Mouse (Mus musculus) neural tube, embryonic 12.5 days (tissue): ENCODE data around the gene Fam3a. TPM values are rescaled to one million over a fixed set of nuclear protein-coding genes. Genes with fewer than 3 reads are reported as not detected.

ENCODE experiments used
- ATAC-seq: fragments of 200-750 bp; cut with Nextera tagmentation; 2 replicates; pipeline ENCODE4 v1.8.0; 2017; ENCODE audit warnings: low read depth, mild to moderate bottlenecking, moderate TSS enrichment, moderate library complexity; ENCODE audit not compliant: low FRiP score
- H3K27ac ChIP-seq: fragments of 300-500 bp; sonication (generic); 2 replicates; pipeline ENCODE4 v1.5.1; 2016
- H3K27me3 ChIP-seq: fragments of 300-500 bp; sonication (generic); replicated peaks from 2 replicates; pipeline ENCODE4 v1.6.1; 2016; ENCODE audit warnings: mild to moderate bottlenecking
- H3K36me3 ChIP-seq: fragments of 300-500 bp; sonication (generic); 2 replicates; pipeline ENCODE4 v1.6.1; 2016; ENCODE audit warnings: mild to moderate bottlenecking
- H3K4me1 ChIP-seq: fragments of 300-500 bp; sonication (generic); 2 replicates; pipeline ENCODE4 v1.6.1; 2016
- H3K4me2 ChIP-seq: fragments of 300-500 bp; sonication (generic); replicated peaks from 2 replicates; pipeline ENCODE4 v1.6.1; 2016; ENCODE audit warnings: mild to moderate bottlenecking
- H3K4me3 ChIP-seq: fragments of 300-500 bp; sonication (generic); 2 replicates; pipeline ENCODE4 v1.5.1; 2016
- H3K9ac ChIP-seq: fragments of 300-500 bp; sonication (generic); 2 replicates; pipeline ENCODE4 v1.6.1; 2016; ENCODE audit warnings: mild to moderate bottlenecking
- H3K9me3 ChIP-seq: fragments of 300-500 bp; sonication (generic); 2 replicates; pipeline ENCODE4 v1.6.1; 2016; ENCODE audit warnings: mild to moderate bottlenecking
- WGBS: fragments of 180-500 bp; shearing (Covaris S2); methylation state at CpG from one replicate; pipeline ENCODE4 v1.1.7; 2016; 5-methylcytosine and 5-hydroxymethylcytosine counted together
- polyA plus RNA-seq: library from polyadenylated mRNA; unstranded; fragments of >200 nt; fragmentation: Nextera tagmentation; extraction: Ambion mirVana; gene quantifications from 2 replicates; pipeline ENCODE4 v1.2.1, GENCODE M21; 2016

Fam3a gene
- 27.3 and 31.5 TPM in 2 replicates for polyA plus RNA-seq

DNA sequence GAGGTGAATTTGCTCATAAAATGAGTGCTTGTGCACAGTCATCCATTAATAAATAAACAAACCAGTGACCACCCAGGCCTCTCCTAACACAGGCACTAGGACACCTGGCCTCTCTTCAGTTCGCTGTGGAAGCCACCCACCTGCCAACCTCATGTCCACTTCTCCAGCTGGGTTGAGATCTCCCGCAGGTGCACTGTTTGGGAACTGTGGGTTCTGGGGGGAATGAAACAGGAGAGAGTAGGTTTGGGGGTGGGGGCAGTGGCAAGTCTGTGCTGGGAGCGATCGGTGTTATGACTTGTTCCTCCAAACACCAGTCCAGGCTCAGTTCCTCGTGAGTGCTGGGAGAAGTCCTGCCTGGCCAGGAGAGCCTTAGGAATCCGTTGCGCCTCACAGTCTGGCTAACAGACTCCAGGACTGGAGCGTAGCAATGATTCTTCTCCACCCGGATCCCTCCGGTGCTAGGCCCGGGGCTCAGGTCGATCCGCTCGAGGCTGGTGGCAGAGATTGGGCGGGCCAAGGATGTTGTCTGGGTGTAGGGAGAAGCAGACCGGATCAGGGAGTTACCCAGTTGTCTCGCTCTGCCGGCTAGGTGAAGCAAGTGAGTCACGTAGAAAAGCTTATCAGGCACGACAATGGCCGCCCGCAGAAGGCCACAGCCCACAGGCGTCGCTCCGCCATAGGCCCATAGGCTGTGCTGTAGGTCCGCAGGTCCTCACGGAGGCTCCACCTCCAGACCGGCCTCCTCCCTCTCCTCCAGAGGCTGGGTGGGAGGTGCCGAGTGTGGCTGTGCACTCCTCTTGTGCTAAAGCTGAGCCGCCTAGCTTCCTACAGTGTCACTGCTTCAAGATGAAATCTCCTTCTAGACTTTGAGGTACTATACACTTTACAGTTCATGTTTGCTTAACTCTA lies at the start of gene Fam3a, which contains the start of gene Ikbkg:
Gene Fam3a (minus strand): TSS at position 738 of the 909 bp plus-strand sequence.
Gene Ikbkg (plus strand): TSS at position 756 of the 909 bp plus-strand sequence.
- H3K27ac ChIP-seq, result 0 out of 2 replicates have a peak within 1 kb of the TSS, but pooled peaks have one; percentile 20
- H3K9ac ChIP-seq, result peak within 1 kb of the TSS; percentile 61
- ATAC-seq, result peak; percentile 100
- H3K9me3 ChIP-seq, result no peaks in the 10 kb centered on the region
- WGBS, result 18% methylated on average over 30 of the region's 30 CpGs
- no peaks in the 10 kb centered on the region for H3K27me3 ChIP-seq
- H3K4me1 ChIP-seq, result no peaks in the 10 kb centered on the region; the same call in 1 of the 2 replicates
- peaks cover under 1% of the 10 kb centered on the region; the same call in 1 of the 2 replicates for H3K36me3 ChIP-seq
- H3K4me3 ChIP-seq, result peak within 1 kb of the TSS; percentile 44
- H3K4me2 ChIP-seq, result peak within 1 kb of the TSS; percentile 60

DNA sequence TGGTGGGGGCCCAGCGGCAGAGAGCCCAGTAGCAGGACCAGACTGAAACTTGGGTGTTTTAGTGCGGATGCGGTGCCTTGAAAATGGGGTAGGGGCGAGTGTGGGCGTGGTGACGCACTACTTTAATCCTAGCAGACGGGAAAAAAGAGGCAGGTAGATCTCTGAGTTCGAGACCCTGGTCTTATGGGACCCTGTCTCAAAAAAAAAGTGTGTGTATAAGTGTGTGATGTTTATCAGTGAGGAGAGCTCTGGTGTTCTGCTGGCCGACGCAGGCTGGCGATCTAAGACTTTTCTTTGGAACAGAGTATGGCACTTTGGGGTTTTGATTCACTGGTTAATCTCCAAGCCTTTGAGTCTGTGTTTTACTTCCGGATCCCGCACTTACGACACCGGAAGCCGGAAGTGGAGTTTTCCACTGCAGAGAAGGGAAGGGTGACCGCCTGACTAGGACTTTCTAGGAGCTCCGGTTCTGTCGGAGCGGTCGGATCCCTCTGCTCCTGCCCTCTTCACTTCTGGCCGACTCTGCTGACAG lies 36.3 kb upstream of the Fam3a start:
- ATAC-seq, result peak; percentile 61
- Histone ChIP-seq H3K9ac (peak overlapping the region; percentile 42), H3K36me3 (peaks cover 13% of the 10 kb centered on the region; the same call in 1 of the 2 replicates), H3K27ac (0 out of 2 replicates have a peak overlapping the region, but pooled peaks have one; percentile 10), H3K9me3 (no peaks in the 10 kb centered on the region), H3K4me3 (peak overlapping the region; percentile 44), H3K4me1 (no peaks in the 10 kb centered on the region), H3K27me3 (no peaks in the 10 kb centered on the region), H3K4me2 (peak overlapping the region; percentile 60)
- 11% methylated on average over 22 of the region's 22 CpGs for WGBS

DNA sequence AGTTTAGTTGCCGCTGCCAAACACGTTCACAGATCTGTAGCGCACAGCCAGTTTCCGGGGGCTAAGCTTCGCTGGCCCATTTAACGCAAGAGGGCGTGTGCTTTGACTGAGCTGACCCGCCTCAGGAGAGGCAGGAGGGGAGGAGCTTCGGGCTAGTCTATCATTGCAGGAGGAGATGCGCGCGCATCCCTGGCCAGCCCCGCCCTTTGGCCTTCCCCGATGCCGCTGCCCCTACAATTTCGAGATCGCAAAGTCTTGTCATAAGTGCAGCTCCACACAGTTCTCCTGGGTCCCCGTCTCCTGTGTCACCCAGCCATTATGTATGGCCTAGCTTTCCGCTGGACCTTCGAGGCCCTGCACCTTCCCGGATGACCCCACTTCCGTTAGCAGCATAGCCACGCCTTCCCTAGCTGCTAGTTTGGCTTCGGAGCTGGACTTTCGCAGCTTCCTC lies 35.8 kb upstream of the Fam3a start, which contains the start of gene G6pdx:
Gene G6pdx (minus strand): TSS at position 369 of the 451 bp plus-strand sequence.
- 16% methylated on average over 25 of the region's 25 CpGs for WGBS

DNA sequence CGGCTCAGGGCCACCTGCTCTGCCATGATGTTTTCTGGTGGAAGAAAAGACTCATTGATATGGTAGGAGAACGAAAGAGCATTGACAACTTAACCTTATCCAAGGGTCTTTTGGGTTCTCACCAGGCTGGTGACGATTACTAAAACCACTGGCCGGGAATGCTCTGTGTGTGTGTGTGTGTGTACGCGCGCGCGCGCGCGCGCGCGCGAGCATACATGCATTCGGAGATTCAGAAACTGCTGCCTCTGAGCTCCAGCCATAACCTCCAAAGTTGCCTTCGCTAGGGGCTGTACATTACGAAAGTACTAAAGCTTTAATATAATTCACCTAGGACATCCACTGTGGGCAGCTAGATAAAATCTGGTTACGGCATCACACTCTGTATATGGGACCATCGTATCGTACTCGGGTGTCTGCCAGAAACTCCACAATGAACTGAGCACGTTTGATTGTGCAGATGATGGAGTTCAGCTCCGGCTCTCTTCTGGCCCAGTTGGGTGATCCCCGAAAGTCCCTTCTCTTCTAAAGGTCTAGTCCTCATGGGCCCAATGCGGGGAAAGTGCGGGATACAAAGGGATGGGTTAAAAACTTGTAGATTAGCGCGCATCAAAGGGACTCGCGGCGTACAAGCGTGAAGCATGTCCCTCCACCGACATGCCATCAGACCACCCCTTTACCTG lies 35.2 kb upstream of the Fam3a start:
- no peak overlapping the region for H3K27ac ChIP-seq
- ATAC-seq, result peak; percentile 45
- H3K27me3 ChIP-seq, result no peaks in the 10 kb centered on the region
- no peaks in the 10 kb centered on the region for H3K9me3 ChIP-seq
- no peaks in the 10 kb centered on the region for H3K4me1 ChIP-seq
- H3K36me3 ChIP-seq, result peaks cover 3% of the 10 kb centered on the region; the same call in 1 of the 2 replicates
- peak overlapping the region; percentile 60 for H3K4me2 ChIP-seq
- peak overlapping the region; percentile 40 for H3K9ac ChIP-seq
- peak overlapping the region; percentile 44 for H3K4me3 ChIP-seq
- 24% methylated on average over 35 of the region's 35 CpGs for WGBS

More for the DNA sequence above, 35.8 kb upstream of the Fam3a start, which contains the start of gene G6pdx:
- peak; percentile 90 for ATAC-seq
- no peaks in the 10 kb centered on the region for H3K9me3 ChIP-seq
- H3K4me1 ChIP-seq, result no peaks in the 10 kb centered on the region
- H3K4me2 ChIP-seq, result peak within 1 kb of the TSS; percentile 60
- peak within 1 kb of the TSS; percentile 44 for H3K4me3 ChIP-seq
- peak within 1 kb of the TSS; percentile 42 for H3K9ac ChIP-seq
- H3K36me3 ChIP-seq, result peaks cover 8% of the 10 kb centered on the region; the same call in 1 of the 2 replicates
- H3K27ac ChIP-seq, result 0 out of 2 replicates have a peak within 1 kb of the TSS, but pooled peaks have one; percentile 10
- H3K27me3 ChIP-seq, result no peaks in the 10 kb centered on the region

DNA sequence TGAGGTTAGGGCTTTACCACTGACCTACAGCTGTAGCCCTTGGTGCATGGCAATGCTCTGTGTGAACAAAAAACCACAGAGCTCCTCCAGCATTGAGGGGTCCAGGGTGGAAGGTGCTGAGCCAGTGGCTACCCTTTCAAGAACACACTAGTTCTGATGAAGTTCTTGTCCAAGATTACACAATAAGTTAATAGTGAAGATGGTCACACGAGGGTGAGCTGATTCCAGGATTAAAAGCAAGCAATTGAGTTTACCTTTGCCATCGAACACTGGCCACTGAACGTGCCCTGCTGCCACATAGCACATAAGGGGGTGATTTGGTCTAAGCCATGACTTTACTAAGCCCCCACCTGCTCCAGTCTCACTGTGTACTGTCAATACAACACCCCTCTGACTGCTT lies 34.0 kb upstream of the Fam3a start:
- Histone ChIP-seq H3K27me3 (no peaks in the 10 kb centered on the region), H3K4me3 (no peak overlapping the region), H3K9ac (no peak overlapping the region), H3K9me3 (no peaks in the 10 kb centered on the region), H3K4me1 (no peaks in the 10 kb centered on the region), H3K36me3 (no peaks in the 10 kb centered on the region), H3K4me2 (no peak overlapping the region), H3K27ac (no peak overlapping the region)
- 81% methylated on average over 3 of the region's 3 CpGs for WGBS
- no peak for ATAC-seq

DNA sequence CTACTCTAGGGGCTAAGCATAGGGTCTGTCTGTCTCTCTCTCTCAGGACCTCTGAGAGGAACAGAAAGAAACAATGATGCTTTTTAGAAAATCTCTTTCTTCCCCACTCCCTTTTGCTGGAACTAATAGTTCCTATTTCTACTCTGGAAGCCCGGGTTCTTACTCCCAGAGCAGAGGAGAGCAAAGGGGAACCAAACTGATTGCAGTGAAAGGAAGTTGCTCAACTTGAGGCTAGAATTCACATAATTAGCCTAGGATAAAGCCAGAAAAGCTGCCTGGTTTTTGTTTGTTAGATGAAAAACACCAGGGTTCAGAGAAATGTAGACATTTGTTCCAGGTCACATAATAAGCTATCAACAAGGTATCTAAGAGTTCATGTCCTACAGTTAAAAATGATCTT lies 33.2 kb upstream of the Fam3a start:
- no peak overlapping the region for H3K9ac ChIP-seq
- WGBS, result 66% methylated on average over 1 of the region's 1 CpGs
- H3K9me3 ChIP-seq, result no peaks in the 10 kb centered on the region
- H3K36me3 ChIP-seq, result no peaks in the 10 kb centered on the region
- no peak overlapping the region for H3K27ac ChIP-seq
- H3K27me3 ChIP-seq, result no peaks in the 10 kb centered on the region
- no peak overlapping the region for H3K4me2 ChIP-seq
- H3K4me1 ChIP-seq, result no peaks in the 10 kb centered on the region
- ATAC-seq, result no peak
- no peak overlapping the region for H3K4me3 ChIP-seq

DNA sequence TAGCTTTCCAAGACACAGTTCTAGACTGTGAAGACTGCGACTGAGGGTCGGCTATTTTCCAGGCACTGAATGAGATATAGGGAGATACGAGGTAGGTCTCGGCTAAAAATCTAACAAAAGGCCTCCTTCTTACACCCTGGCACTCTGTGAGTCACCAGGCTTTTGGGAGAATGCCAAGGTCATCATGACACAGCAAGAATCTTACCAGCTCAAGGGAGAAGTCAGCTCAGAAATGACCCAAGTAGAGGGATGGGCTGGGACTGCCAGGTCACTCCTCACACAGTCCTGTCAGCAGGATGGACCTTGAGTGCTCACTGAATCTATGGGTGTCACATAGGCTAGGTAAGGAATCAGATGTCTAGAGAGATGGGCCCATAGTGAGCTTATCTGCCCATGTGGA lies 32.1 kb upstream of the Fam3a start:
- Histone ChIP-seq H3K4me3 (no peak overlapping the region), H3K9ac (no peak overlapping the region), H3K36me3 (no peaks in the 10 kb centered on the region), H3K4me1 (no peaks in the 10 kb centered on the region), H3K9me3 (no peaks in the 10 kb centered on the region), H3K27ac (no peak overlapping the region), H3K4me2 (no peak overlapping the region), H3K27me3 (no peaks in the 10 kb centered on the region)
- ATAC-seq, result no peak
- 83% methylated on average over 4 of the region's 4 CpGs for WGBS

DNA sequence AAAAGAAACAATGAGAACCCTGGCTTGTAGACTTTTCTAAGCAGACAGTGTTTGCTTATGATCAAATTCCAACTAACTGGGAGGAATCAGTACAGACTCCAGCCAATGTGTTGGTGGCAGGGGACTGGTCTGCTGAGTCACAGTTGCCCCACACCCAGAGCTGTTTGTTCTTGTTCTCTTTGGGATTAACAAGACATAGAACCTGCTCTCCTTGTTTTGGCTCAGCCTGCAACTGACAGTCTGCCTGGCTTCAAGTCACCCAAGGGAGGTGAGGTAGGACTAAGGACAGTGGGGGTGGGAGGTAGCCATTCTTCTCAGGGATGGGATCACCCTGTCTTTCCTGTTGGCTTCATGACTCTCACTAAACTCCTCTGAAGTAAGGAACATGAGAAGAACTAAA lies 31.4 kb upstream of the Fam3a start:
- H3K27me3 ChIP-seq, result no peaks in the 10 kb centered on the region
- no peaks in the 10 kb centered on the region for H3K4me1 ChIP-seq
- H3K9ac ChIP-seq, result no peak overlapping the region
- no peak overlapping the region for H3K27ac ChIP-seq
- H3K9me3 ChIP-seq, result no peaks in the 10 kb centered on the region
- no peak for ATAC-seq
- H3K36me3 ChIP-seq, result no peaks in the 10 kb centered on the region
- H3K4me2 ChIP-seq, result no peak overlapping the region
- no peak overlapping the region for H3K4me3 ChIP-seq

DNA sequence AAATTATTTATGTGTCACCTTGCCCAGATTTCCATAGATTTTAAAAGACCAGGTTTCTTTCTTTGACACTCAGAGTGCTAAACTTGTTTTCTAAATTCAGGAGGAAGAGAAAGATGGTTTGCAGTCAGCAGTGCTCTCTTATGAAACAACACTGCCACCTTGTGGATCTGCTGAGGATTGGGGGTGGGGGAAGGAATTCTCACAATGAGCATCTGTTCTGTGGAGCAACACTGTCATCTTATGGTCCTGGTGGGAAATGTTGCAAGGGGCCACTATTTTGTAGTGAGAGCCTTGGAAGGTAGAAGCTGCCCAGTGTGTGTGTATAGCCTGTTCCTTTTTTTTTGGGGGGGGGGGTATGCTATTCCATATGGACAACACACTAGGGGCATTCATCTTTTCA lies 20.3 kb upstream of the Fam3a start:
- H3K4me1 ChIP-seq, result no peaks in the 10 kb centered on the region
- no peak overlapping the region for H3K4me2 ChIP-seq
- no peak overlapping the region for H3K9ac ChIP-seq
- no peak overlapping the region for H3K4me3 ChIP-seq
- ATAC-seq, result peak; percentile 44; the same call in 1 of the 2 replicates
- no peaks in the 10 kb centered on the region for H3K27me3 ChIP-seq
- H3K27ac ChIP-seq, result no peak overlapping the region
- no peaks in the 10 kb centered on the region for H3K36me3 ChIP-seq
- H3K9me3 ChIP-seq, result no peaks in the 10 kb centered on the region

DNA sequence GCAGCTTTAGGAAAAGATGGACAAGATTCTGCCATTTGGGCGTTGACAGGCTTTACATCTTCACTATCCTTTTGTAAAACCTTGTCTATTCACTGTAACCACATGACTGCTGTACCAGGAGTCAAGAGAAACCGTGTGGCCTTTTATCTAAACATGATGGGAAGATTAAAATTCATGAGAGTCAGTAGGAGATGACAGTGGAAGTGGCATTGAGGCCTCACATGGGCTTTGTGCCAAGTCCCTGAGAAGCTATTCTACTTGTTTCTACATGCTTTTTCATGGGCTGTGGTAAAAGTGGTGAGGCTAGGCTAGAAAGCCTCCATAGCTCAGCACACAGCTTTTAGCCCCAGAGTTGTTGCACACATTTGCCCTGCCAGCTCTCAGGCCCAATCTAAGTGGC lies 15.3 kb upstream of the Fam3a start:
- 53% methylated on average over 2 of the region's 2 CpGs for WGBS
- no peaks in the 10 kb centered on the region for H3K36me3 ChIP-seq
- H3K9ac ChIP-seq, result no peak overlapping the region

DNA sequence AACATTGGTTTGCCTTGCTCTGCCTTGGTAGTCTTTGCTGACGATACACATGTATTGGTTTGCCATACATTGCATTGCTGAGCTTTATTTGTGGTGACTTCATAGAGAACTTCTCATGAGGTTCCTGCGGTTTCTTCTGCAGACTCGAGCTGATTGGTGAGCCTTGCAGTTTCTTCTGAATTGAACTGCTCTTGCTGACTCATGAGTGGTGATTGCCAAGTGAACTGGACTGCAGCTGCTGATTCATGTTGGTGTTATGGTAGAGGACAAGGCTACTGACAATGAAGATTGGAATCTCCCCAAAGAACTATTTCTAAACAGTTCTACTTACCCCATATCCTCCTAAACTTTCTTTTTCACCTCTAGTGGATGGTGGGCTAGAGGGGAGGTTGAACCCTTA lies 7.1 kb upstream of the Fam3a start:
- Histone ChIP-seq H3K27me3 (no peaks in the 10 kb centered on the region), H3K4me1 (no peaks in the 10 kb centered on the region), H3K4me3 (no peak overlapping the region), H3K9ac (no peak overlapping the region), H3K27ac (no peak overlapping the region), H3K36me3 (no peaks in the 10 kb centered on the region), H3K4me2 (no peak overlapping the region), H3K9me3 (no peaks in the 10 kb centered on the region)
- no peak for ATAC-seq
- 86% methylated on average over 3 of the region's 3 CpGs for whole genome bisulfite sequencing

More for the DNA sequence above, 15.3 kb upstream of the Fam3a start:
- Histone ChIP-seq H3K9me3 (no peaks in the 10 kb centered on the region), H3K4me3 (no peak overlapping the region), H3K27ac (no peak overlapping the region), H3K27me3 (no peaks in the 10 kb centered on the region), H3K4me1 (no peaks in the 10 kb centered on the region), H3K4me2 (no peak overlapping the region)
- ATAC-seq, result no peak

DNA sequence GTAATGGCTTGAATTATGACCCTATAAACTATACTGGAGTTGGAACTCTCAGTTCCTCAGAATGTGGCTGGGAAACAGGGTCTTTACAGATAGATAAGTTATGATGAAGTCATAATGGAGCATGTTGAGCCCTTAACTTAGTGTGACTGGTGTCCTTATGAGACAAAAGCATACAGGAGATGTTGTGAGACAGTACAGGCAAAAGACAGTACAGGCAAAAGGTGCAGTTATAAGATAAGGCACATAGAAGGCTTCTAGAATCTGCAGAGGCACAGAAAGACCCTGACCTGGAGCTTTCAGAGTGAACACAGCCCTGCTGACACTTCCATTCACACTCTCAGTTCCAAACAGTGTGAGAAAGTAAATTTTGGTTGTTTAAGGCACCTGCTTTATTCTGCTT lies 4.9 kb downstream of the Fam3a start:
- Histone ChIP-seq H3K9me3 (no peaks in the 10 kb centered on the region), H3K4me1 (no peaks in the 10 kb centered on the region; the same call in 1 of the 2 replicates), H3K27ac (no peak overlapping the region), H3K4me2 (no peak overlapping the region), H3K9ac (no peak overlapping the region), H3K27me3 (no peaks in the 10 kb centered on the region), H3K4me3 (no peak overlapping the region), H3K36me3 (peaks cover 6% of the 10 kb centered on the region)
- no peak for ATAC-seq
